Mouse (Mus musculus) testis, postnatal 10 days (tissue): Measurements from ENCODE around the gene Zfp706.
A peak's percentile ranks its signal among the peaks of the same experiment; 100 is the strongest.
"Not testable (repeated sequence)": the region's sequence is repeated elsewhere in the genome, so short reads cannot be mapped to it uniquely, and the experiment has no call there.

Source experiments
- DNase-seq: peaks from one replicate; pipeline ENCODE4 v3.0.0; 2021; ENCODE audit warnings: low spot score

Gene Zfp706

DNA sequence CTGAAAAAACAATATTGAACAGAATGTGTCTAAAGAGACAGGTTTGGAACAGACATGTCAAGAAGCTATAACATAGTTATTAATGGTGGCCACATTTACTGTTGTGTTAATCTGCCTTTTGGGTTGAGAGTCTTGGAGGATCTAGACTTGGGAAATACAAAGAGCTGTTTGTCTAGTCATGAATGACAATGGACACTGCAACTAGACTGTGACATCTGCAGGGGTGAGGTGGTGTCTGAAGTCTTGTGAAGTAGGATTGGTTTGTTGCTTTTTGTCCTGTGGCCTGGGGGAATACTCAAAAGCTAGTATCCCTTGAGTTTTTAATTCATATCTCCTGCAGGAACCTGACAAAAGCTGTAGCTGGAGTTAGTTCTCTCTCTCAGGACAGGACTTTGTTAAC, 973 bp upstream of the Zfp706 start:
- DNase-seq: no peak

- no peak for DNase-seq
Measured at GRCm38 (mm10) chr15:37007959-37008419, 416 bp upstream of the Zfp706 start.

- DNase-seq: no peak
Measured at GRCm38 (mm10) chr15:37006475-37007164, 953 bp downstream of the Zfp706 start.

DNA sequence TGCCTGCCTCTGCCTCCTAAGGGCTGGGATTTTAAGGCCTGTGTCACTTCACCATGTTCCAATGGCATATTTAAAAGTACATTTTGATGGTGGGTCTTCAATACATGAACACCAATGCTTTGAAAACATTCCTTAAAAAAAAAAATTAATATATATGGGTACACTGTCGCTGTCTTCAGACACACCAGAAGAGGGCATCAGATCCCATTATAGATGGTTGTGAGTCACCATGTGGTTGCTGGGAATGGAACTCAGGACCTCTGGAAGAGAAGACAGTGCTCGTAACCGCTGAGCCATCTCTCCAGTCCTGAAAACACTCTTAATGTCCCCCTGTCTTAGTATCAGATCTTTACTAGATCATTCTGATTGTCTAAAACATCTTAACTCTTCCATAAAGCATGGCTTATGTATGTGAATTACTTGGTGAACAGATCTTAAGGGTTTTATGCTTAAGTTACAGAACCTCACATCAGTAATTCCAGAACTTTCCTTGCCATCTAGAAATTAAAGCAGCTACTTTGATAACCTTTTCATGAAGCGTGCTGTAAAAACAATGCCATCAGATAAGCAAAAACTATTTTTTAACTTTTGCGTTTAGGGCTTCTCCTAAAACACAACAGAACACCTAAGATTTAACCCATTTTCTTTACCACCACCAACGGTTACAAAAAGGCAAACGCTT, 1.6 kb downstream of the Zfp706 start:
- DNase-seq: no peak

DNA sequence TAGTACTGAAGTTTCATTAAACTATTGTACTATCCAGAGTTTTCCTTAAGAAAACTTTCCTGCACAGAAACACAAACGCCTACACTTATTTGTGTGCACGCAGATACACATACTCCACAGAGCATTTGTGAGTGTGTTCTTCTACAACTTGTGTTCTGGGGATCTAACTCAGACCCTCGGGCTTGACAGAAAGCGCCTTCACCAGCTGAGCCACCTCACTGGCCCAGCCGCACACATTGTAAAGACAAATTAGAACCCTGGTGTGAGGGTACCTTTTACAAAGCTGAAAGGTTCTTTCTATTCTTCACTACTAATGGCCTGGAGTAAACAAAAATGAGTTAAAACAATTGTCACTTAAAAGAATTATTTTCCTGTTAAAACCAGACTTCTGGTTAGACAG, 2.7 kb downstream of the Zfp706 start:
- no peak for DNase-seq

- peak; percentile 36 for DNase-seq
Measured at GRCm38 (mm10) chr15:37002276-37002675, 5.3 kb downstream of the Zfp706 start.

DNA sequence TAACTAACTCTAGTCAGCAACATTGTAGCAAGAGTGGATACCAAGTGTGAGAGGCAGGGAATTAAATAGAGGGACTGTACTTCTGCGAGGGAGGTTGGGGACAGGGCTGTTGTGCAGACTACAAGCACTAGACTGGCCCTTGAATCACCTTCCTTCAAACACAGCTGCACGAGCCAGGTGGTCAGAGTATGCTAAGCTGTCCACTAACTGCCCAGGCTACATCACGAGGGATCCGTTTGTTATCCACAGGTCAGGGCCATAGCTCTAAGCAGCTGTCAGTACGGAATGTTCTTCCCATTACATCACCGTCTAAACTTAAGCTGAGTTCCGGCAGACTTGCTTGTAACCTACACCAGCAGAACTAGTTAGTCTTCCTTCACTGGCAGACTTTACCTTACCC, 8.0 kb downstream of the Zfp706 start:
- DNase-seq: not testable (repeated sequence)

DNA sequence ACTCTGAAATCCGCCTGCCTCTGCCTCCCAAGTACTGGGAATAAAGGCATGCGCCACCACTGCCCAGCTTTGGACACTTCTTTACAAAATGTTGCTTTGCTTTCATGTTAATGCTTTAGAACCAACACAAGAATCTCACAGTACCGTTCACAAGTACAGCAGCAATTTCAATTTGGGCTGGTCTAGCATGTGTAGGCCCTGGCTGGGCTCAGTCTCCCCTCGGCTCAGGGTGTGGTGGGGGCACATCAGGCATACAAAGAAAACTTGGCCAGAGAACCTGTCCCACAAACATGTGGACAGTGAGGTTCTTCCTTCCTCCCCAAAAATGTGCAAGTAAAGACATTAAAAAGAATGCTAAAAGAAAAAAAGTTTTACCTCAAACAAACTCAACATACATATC, 12.4 kb downstream of the Zfp706 start:
- no peak for DNase-seq

DNA sequence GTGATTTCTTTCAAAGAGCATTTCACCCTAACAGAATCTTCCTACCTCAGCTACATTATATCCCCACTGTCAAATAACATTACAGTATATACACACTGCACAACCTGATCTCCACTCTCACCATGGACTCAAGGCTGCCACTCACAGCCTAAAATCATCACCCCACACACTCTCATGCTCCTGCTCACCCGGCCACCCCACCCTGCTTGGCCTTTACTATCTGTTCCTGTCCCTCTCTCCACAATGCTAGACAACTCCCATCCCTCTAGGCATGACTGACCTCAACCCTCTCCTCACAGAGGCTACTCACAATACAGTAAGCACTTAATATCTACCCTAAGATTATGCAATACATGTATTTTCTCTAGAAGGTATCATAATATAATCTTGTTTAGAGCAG, 12.9 kb downstream of the Zfp706 start:
- DNase-seq: no peak

GRCm38 (mm10) chr15:36993435-36994178, 14.0 kb downstream of the Zfp706 start:
- DNase-seq: no peak

- DNase-seq: no peak
Measured at GRCm38 (mm10) chr15:36991353-36991752, 16.2 kb downstream of the Zfp706 start.

DNA sequence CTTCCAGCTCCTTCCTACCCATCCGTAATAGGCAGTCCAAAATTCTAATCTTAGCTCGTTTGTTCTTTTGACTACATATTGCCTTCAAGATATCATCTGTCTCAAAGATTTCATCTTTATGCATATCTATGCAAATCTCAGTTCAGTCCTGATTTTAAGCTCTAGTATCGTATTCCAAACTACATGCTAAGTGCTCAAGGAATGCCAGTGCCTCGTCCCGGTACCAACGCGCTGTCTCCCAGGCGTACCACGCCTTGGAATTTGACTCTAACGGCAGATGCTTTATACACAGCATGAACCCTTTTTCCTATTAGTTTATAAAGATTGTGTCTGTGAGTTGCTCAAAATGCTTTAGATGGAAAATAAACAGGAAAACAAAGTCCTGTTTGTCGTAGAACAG, 17.7 kb downstream of the Zfp706 start:
- DNase-seq: no peak

GRCm38 (mm10) chr15:36988718-36989115, 18.9 kb downstream of the Zfp706 start:
- DNase-seq: no peak

GRCm38 (mm10) chr15:36987976-36988717, 19.4 kb downstream of the Zfp706 start:
- DNase-seq: no peak

DNA sequence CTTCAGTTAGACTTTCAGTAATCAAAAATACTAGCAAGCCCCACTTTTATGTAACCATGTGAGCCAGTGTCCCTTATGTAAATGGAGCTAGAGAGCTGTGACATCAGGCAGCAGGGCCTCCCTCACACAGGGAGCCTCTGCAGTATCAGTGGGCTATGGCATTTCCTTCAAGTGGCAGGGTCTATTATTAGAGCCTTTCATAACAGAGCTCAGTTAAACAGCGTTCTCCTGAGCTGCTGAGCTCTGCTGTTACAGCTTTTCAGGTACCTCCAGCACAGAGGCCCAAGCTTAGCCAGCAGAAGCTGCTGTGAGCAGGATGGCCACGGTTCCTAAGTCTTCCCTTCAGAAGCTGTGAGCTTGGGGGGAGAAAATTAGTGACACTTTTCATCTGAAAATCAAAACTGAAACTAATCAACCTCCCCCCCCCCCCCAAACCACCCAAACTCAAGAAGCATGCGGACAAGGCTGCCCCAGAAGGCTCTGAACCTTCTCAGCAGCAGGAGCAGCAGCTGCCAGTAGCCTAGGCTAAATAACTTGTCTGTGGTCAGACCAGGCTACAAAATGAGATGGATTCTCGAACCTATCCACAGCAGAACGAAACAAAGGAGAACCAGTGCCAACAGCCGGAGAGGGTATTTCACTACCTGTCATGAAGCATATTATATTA, 20.2 kb downstream of the Zfp706 start:
- DNase-seq: no peak

- no peak for DNase-seq
Measured at GRCm38 (mm10) chr15:36985567-36985925, 22.0 kb downstream of the Zfp706 start.

DNA sequence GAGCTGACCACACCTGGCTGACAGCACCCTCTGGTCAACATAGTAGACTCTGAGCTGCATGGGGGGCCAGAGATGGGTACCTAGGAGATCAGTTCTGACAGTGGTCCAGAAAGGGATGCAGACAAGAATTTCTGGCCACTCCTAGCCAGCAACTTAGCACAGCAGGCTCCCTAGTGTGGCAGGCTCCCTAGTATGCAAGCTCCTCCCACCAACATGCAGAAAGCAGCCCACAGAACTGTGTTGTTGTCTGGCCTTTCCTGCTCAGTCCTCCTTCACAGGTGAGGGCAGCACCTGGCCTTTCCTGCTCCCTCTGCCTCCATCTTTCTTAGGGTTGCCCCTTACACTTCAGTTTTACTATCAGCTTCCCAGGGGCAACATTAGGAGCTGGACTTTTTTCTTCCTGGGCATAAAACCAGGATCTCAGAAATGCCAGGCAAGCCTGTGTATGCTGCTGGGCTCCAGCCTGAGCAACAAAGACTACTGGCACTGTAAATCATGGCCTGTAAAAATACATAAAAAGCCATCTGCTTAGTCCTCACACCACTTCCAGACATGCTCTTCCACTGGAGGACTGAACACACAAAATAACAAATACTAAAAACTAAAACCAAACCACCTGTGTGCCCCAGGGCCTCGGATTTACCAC, 22.5 kb downstream of the Zfp706 start:
- DNase-seq: no peak

DNA sequence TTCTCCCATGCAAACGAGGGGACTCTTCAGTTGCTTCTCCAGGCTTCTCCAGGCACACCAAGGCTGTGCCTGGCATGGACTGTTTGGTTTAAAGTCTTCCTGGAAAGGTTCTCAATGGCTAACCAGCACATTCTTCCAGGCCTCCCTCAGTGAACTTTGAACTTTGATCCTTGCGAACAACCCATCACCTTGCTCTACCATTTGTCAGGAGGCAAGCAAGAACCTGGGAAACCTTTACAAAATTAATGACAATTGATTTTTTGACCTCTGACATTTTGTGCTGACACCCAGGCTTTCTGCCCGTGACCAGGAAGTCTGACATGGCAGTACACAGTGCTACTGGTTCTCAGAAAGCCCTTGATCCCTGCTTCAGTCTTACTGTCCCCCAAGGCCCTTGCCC, 24.1 kb downstream of the Zfp706 start:
- DNase-seq: no peak

- DNase-seq: no peak
Measured at GRCm38 (mm10) chr15:36980238-36980637, 27.3 kb downstream of the Zfp706 start.

GRCm38 (mm10) chr15:36979488-36980201, 27.9 kb downstream of the Zfp706 start:
- peak; percentile 62 for DNase-seq

DNA sequence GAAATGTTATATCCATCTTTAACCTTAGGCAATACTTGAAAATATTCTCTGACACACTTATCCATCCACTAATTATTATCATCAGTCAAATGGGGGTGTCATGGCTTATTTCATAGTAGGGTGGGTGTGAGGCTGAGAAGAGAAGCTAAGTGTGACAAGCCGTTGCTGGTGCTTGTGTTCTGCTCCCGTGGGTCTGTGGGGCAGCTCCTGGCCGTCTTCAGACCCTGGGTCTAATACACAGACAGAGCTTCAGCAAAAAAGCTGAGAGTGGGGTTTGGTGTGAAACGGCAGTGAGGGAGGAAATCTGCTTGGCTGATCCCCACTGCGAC, 28.4 kb downstream of the Zfp706 start:
- no peak for DNase-seq
